In genomic region chr19:46096396-46096795, GRCm38 (mm10) we compare ENCODE assay signal across 25 mouse cellular contexts. TPM values are rescaled to one million over a fixed set of nuclear protein-coding genes. Genes with fewer than 3 reads are reported as not detected.
DNase-seq lines count a peak whose midpoint lies in the region; ATAC-seq and TF ChIP-seq lines count a peak whose summit lies in the region.
"Had no signal": no experiment of that assay in that cellular context is flagged by ENCODE, and none has a peak within 500 bp of the region (broad histone marks: within the 10 kb centered on the region; RNA-seq: fewer than 3 reads in every experiment).

No protein-coding gene starts in this region.

- no peaks in the 10 kb centered on the region for H3K79me2 ChIP-seq in heart, adult 2 months (replicated peaks; ENCODE audit: control insufficient read depth, insufficient read depth, low read length)
- no peaks in the 10 kb centered on the region for H3K79me2 ChIP-seq in liver, adult 2 months (ENCODE audit: control insufficient read depth, insufficient read depth, low read length)

- TF ChIP-seq POLR2A in heart, adult 2 months (IDR thresholded peaks at IDR 0.05; ENCODE audit: insufficient read depth, low read depth, low read length), result no peak
- no peak for TF ChIP-seq POLR2A in liver, adult 2 months (IDR thresholded peaks at IDR 0.05; ENCODE audit: extremely low read depth, insufficient read depth, low read length)

- TF ChIP-seq EP300 in heart, adult 2 months (IDR thresholded peaks at IDR 0.05; ENCODE audit: insufficient read depth, low read depth, low read length), result no peak

- WGBS in heart, embryonic 11.5 days (ENCODE audit: insufficient replicate concordance), result 78% methylated on average over 5 of the region's 5 CpGs
- 81% methylated on average over 5 of the region's 5 CpGs for WGBS in heart, embryonic 10.5 days
- 83% methylated on average over 5 of the region's 5 CpGs for WGBS in heart, adult 2 months
- 91% methylated on average over 5 of the region's 5 CpGs for WGBS in liver, adult 2 months
- 85% methylated on average over 5 of the region's 5 CpGs for WGBS in liver, embryonic 11.5 days

- no peak overlapping the region for H3K9ac ChIP-seq in heart, embryonic 11.5 days (ENCODE audit: low read depth, low read length)
- H3K9ac ChIP-seq in heart, adult 2 months (ENCODE audit: low read depth, low read length), result no peak overlapping the region
- no peak overlapping the region for H3K9ac ChIP-seq in liver, adult 2 months (ENCODE audit: low read depth, low read length)
- no peak overlapping the region for H3K9ac ChIP-seq in liver, embryonic 11.5 days (ENCODE audit: low read depth, low read length)

- H3K27ac ChIP-seq in heart, embryonic 11.5 days (ENCODE audit: low read depth, low read length), result no peak overlapping the region
- H3K27ac ChIP-seq in heart, embryonic 10.5 days, result no peak overlapping the region
- H3K27ac ChIP-seq in heart, adult 2 months, result no peak overlapping the region
- peak overlapping the region; percentile 1; the same call in 1 of the 2 replicates for H3K27ac ChIP-seq in liver, adult 2 months (replicated peaks; ENCODE audit: insufficient read depth, low read depth, low read length)
- no peak overlapping the region for H3K27ac ChIP-seq in liver, embryonic 11.5 days (ENCODE audit: low read depth, low read length)
- H3K27ac ChIP-seq in brown adipose tissue, adult 24 weeks (replicated peaks; ENCODE audit: low read depth, low read length), result 0 out of 2 replicates have a peak overlapping the region, but pooled peaks have one; percentile 0

- 0 out of 2 replicates have a peak, but pooled peaks cover 2% of the 10 kb centered on the region for H3K9me3 ChIP-seq in heart, embryonic 11.5 days (replicated peaks; ENCODE audit: control insufficient read depth, low read length)
- H3K9me3 ChIP-seq in heart, embryonic 10.5 days, result no peaks in the 10 kb centered on the region
- peaks cover 2% of the 10 kb centered on the region; the same call in 1 of the 2 replicates for H3K9me3 ChIP-seq in liver, embryonic 11.5 days (ENCODE audit: control insufficient read depth, low read length)
- H3K9me3 ChIP-seq: G1E had no signal

- H3K4me3 ChIP-seq in heart, embryonic 11.5 days (ENCODE audit: low read depth, low read length), result no peak overlapping the region
- H3K4me3 ChIP-seq in heart, embryonic 10.5 days, result no peak overlapping the region
- no peak overlapping the region for H3K4me3 ChIP-seq in heart, adult 2 months
- H3K4me3 ChIP-seq in liver, adult 2 months (ENCODE audit: insufficient read depth, low read depth, low read length), result no peak overlapping the region
- H3K4me3 ChIP-seq in liver, embryonic 11.5 days (ENCODE audit: low read depth, low read length), result no peak overlapping the region
- H3K4me3 ChIP-seq in brown adipose tissue, adult 24 weeks (ENCODE audit: insufficient read depth, low read depth, low read length), result no peak overlapping the region

- peak; percentile 65 for DNase-seq in heart, adult 11 months
- DNase-seq in heart, embryonic 10.5 days (ENCODE audit: low spot score), result peak; percentile 52
- DNase-seq in heart, adult 2 months, result no peak
- no peak for DNase-seq in liver, adult 2 months (ENCODE audit: extremely low read depth, low read depth, low spot score)
- no peak for DNase-seq in liver, embryonic 11.5 days (ENCODE audit: low spot score)
- DNase-seq in right cerebral cortex, adult 18-20 months, result no peak
- DNase-seq: adrenal gland, adult 2 months; adrenal gland, adult 8-10 months; adrenal gland, postnatal 10 days; adrenal gland, postnatal 14 days; adrenal gland, postnatal 25 days; adrenal gland, postnatal 36 days; B cell, adult 2 months; cerebellum, adult 11 months; cerebellum, adult 11-12 months; cerebellum, adult 18-20 months had no signal

- TF ChIP-seq CTCF in heart, adult 2 months (IDR thresholded peaks at IDR 0.05), result no peak
- TF ChIP-seq CTCF in liver, adult 2 months (IDR thresholded peaks at IDR 0.05; ENCODE audit: low read depth, low read length), result no peak

- H3K4me2 ChIP-seq in heart, embryonic 11.5 days, result no peak overlapping the region
- H3K4me2 ChIP-seq in liver, embryonic 11.5 days, result no peak overlapping the region

- intact Hi-C loops in heart, adult 2 months (cut with DNase I), result no loop called here

- no peak for ATAC-seq in heart, embryonic 11.5 days (replicated peaks; ENCODE audit: insufficient number of reproducible peaks, low FRiP score, low TSS enrichment)
- no peak for ATAC-seq in liver, embryonic 11.5 days (replicated peaks; ENCODE audit: low FRiP score)
- ATAC-seq: activated CD4-positive, CD25-positive, alpha-beta regulatory T cell, adult 4 months; CD4-positive, CD25-positive, alpha-beta regulatory T cell, adult 4 months; Patski had no signal

- H3K27me3 ChIP-seq in heart, embryonic 11.5 days (ENCODE audit: control insufficient read depth, insufficient read depth, low read length), result no peaks in the 10 kb centered on the region
- no peaks in the 10 kb centered on the region for H3K27me3 ChIP-seq in heart, embryonic 10.5 days (ENCODE audit: insufficient read depth, poor library complexity, severe bottlenecking)
- no peaks in the 10 kb centered on the region for H3K27me3 ChIP-seq in heart, adult 2 months (ENCODE audit: control insufficient read depth, insufficient read depth, low read length)
- no peaks in the 10 kb centered on the region for H3K27me3 ChIP-seq in liver, adult 2 months (ENCODE audit: control insufficient read depth, insufficient read depth, low read length)
- no peaks in the 10 kb centered on the region for H3K27me3 ChIP-seq in liver, embryonic 11.5 days (replicated peaks; ENCODE audit: control insufficient read depth, insufficient read depth, low read length)

- H3K36me3 ChIP-seq in heart, embryonic 11.5 days (ENCODE audit: control insufficient read depth, insufficient read depth, low read length), result no peaks in the 10 kb centered on the region
- H3K36me3 ChIP-seq in heart, embryonic 10.5 days, result no peaks in the 10 kb centered on the region
- no peaks in the 10 kb centered on the region for H3K36me3 ChIP-seq in heart, adult 2 months (ENCODE audit: control insufficient read depth, insufficient read depth, low read length)
- no peaks in the 10 kb centered on the region for H3K36me3 ChIP-seq in liver, adult 2 months (ENCODE audit: control insufficient read depth, insufficient read depth, low read length)
- H3K36me3 ChIP-seq in liver, embryonic 11.5 days (ENCODE audit: control insufficient read depth, insufficient read depth, low read length), result no peaks in the 10 kb centered on the region
- H3K36me3 ChIP-seq: G1E had no signal

- no peaks in the 10 kb centered on the region for H3K4me1 ChIP-seq in heart, embryonic 11.5 days (ENCODE audit: control insufficient read depth, insufficient read depth, low read length)
- H3K4me1 ChIP-seq in heart, embryonic 10.5 days, result no peaks in the 10 kb centered on the region
- H3K4me1 ChIP-seq in heart, adult 2 months (ENCODE audit: control insufficient read depth, insufficient read depth, low read length), result no peaks in the 10 kb centered on the region
- peaks cover 19% of the 10 kb centered on the region for H3K4me1 ChIP-seq in liver, adult 2 months (ENCODE audit: control insufficient read depth, insufficient read depth, low read length)
- no peaks in the 10 kb centered on the region for H3K4me1 ChIP-seq in liver, embryonic 11.5 days (replicated peaks; ENCODE audit: control insufficient read depth, insufficient read depth, low read length)
- no peaks in the 10 kb centered on the region for H3K4me1 ChIP-seq in brown adipose tissue, adult 24 weeks (ENCODE audit: control insufficient read depth, insufficient read depth, insufficient read length, low read length)

RNA-seq across cellular contexts. Expression of gene Nolc1, which starts 20.7 kb away (rescaled TPM):
- polyA plus RNA-seq in heart, embryonic 11.5 days (2014; fragmentation: Nextera tagmentation; extraction: Ambion mirVana), result 64.1 and 65.4 TPM in 2 replicates
- polyA plus RNA-seq in heart, embryonic 10.5 days (2016; fragmentation: Nextera tagmentation; extraction: Ambion mirVana), result 80.2 and 117 TPM in 2 replicates
- total RNA-seq in heart, adult 2 months (2021), result 10 to 100 TPM; 19.1 to 21.1 TPM
- polyA plus RNA-seq in heart, adult 2 months (2012; rRNA removed), result 6.5 and 7.8 TPM in 2 replicates
- total RNA-seq in liver, adult 2 months (2014; rRNA removed), result 3.4 and 3.8 TPM in 2 replicates
- 5.6 and 7.3 TPM in 2 replicates for polyA plus RNA-seq in liver, adult 2 months (2012; rRNA removed)
- polyA plus RNA-seq in liver, embryonic 11.5 days (2014; fragmentation: Nextera tagmentation; extraction: Ambion mirVana), result 211 TPM in 2 replicates
- polyA plus RNA-seq in brown adipose tissue, adult 24 weeks (2012; ENCODE audit: insufficient read depth, insufficient read length, missing spikeins), result 21.2 and 26.8 TPM in 2 replicates

RNA-seq across cellular contexts. Expression of gene Elovl3, which starts 35.3 kb away (rescaled TPM):
- not detected in 2 replicates for polyA plus RNA-seq in heart, embryonic 11.5 days (2014; fragmentation: Nextera tagmentation; extraction: Ambion mirVana)
- polyA plus RNA-seq in heart, embryonic 10.5 days (2016; fragmentation: Nextera tagmentation; extraction: Ambion mirVana), result 0.10 TPM in 1 of 2 replicates, not detected in the other
- under 1 TPM; 0.27 to 0.55 TPM for total RNA-seq in heart, adult 2 months (2021)
- polyA plus RNA-seq in heart, adult 2 months (2012; rRNA removed), result 0.31 and 1.6 TPM in 2 replicates
- 0.67 and 9.8 TPM in 2 replicates for total RNA-seq in liver, adult 2 months (2014; rRNA removed)
- 2.6 and 3.7 TPM in 2 replicates for polyA plus RNA-seq in liver, adult 2 months (2012; rRNA removed)
- not detected in 2 replicates for polyA plus RNA-seq in liver, embryonic 11.5 days (2014; fragmentation: Nextera tagmentation; extraction: Ambion mirVana)
- 35.1 and 159 TPM in 2 replicates for polyA plus RNA-seq in brown adipose tissue, adult 24 weeks (2012; ENCODE audit: insufficient read depth, insufficient read length, missing spikeins)
- total RNA-seq: CH12.LX, G1E had no signal
- polyA plus RNA-seq: activated CD4-positive, CD25-positive, alpha-beta regulatory T cell, adult 4 months; brain, embryonic 14.5 days; CD4-positive, CD25-positive, alpha-beta regulatory T cell, adult 4 months; G1E; Patski had no signal

RNA-seq across cellular contexts. Expression of gene Ldb1, which starts 51.4 kb away (rescaled TPM):
- 53.6 and 59.7 TPM in 2 replicates for polyA plus RNA-seq in heart, embryonic 11.5 days (2014; fragmentation: Nextera tagmentation; extraction: Ambion mirVana)
- 62.2 and 79.7 TPM in 2 replicates for polyA plus RNA-seq in heart, embryonic 10.5 days (2016; fragmentation: Nextera tagmentation; extraction: Ambion mirVana)
- total RNA-seq in heart, adult 2 months (2021), result 10 to 100 TPM; 39.2 to 46.3 TPM
- 94.1 and 96.3 TPM in 2 replicates for polyA plus RNA-seq in heart, adult 2 months (2012; rRNA removed)
- 14.9 and 18.1 TPM in 2 replicates for total RNA-seq in liver, adult 2 months (2014; rRNA removed)
- 27.9 and 42.1 TPM in 2 replicates for polyA plus RNA-seq in liver, adult 2 months (2012; rRNA removed)
- polyA plus RNA-seq in liver, embryonic 11.5 days (2014; fragmentation: Nextera tagmentation; extraction: Ambion mirVana), result 67.5 and 78.9 TPM in 2 replicates
- 23.9 and 26.5 TPM in 2 replicates for polyA plus RNA-seq in brown adipose tissue, adult 24 weeks (2012; ENCODE audit: insufficient read depth, insufficient read length, missing spikeins)

RNA-seq across cellular contexts. Expression of gene Pprc1, which starts 51.7 kb away (rescaled TPM):
- 36.8 and 46.7 TPM in 2 replicates for polyA plus RNA-seq in heart, embryonic 11.5 days (2014; fragmentation: Nextera tagmentation; extraction: Ambion mirVana)
- 38.9 and 50.2 TPM in 2 replicates for polyA plus RNA-seq in heart, embryonic 10.5 days (2016; fragmentation: Nextera tagmentation; extraction: Ambion mirVana)
- total RNA-seq in heart, adult 2 months (2021), result 10 to 100 TPM; 15.0 to 18.3 TPM
- 11.7 and 15.4 TPM in 2 replicates for polyA plus RNA-seq in heart, adult 2 months (2012; rRNA removed)
- 1.1 and 2.1 TPM in 2 replicates for total RNA-seq in liver, adult 2 months (2014; rRNA removed)
- polyA plus RNA-seq in liver, adult 2 months (2012; rRNA removed), result 5.0 and 11.7 TPM in 2 replicates
- 73.2 and 77.2 TPM in 2 replicates for polyA plus RNA-seq in liver, embryonic 11.5 days (2014; fragmentation: Nextera tagmentation; extraction: Ambion mirVana)
- polyA plus RNA-seq in brown adipose tissue, adult 24 weeks (2012; ENCODE audit: insufficient read depth, insufficient read length, missing spikeins), result 3.9 and 6.6 TPM in 2 replicates

RNA-seq across cellular contexts. Expression of gene Pitx3, which starts 51.7 kb away (rescaled TPM):
- polyA plus RNA-seq in heart, embryonic 11.5 days (2014; fragmentation: Nextera tagmentation; extraction: Ambion mirVana), result 0.26 TPM in 1 of 2 replicates, not detected in the other
- polyA plus RNA-seq in heart, embryonic 10.5 days (2016; fragmentation: Nextera tagmentation; extraction: Ambion mirVana), result 0.87 and 0.89 TPM in 2 replicates
- 1 to 10 TPM; 1.2 to 1.8 TPM for total RNA-seq in heart, adult 2 months (2021)
- 0.39 and 0.82 TPM in 2 replicates for polyA plus RNA-seq in heart, adult 2 months (2012; rRNA removed)
- not detected in 2 replicates for total RNA-seq in liver, adult 2 months (2014; rRNA removed)
- not detected in 2 replicates for polyA plus RNA-seq in liver, adult 2 months (2012; rRNA removed)
- polyA plus RNA-seq in liver, embryonic 11.5 days (2014; fragmentation: Nextera tagmentation; extraction: Ambion mirVana), result 0.47 and 0.55 TPM in 2 replicates
- polyA plus RNA-seq in brown adipose tissue, adult 24 weeks (2012; ENCODE audit: insufficient read depth, insufficient read length, missing spikeins), result not detected in 2 replicates
- total RNA-seq: adrenal gland, adult 18-20 months; adrenal gland, adult 2 months; adrenal gland, postnatal 14 days; adrenal gland, postnatal 25 days; CH12.LX; G1E had no signal
- polyA plus RNA-seq: activated CD4-positive, CD25-positive, alpha-beta regulatory T cell, adult 4 months; adrenal gland, adult 2 months; CD4-positive, CD25-positive, alpha-beta regulatory T cell, adult 4 months; G1E; Patski had no signal

Comparison
In these comparisons a context has a peak if more than half of its experiments do, and no peak if none do; other contexts are left out.
1. DNase-seq: peak in heart, adult 11 months (single experiment) and heart, embryonic 10.5 days (single experiment); none in heart, adult 2 months (0 of 2), liver, adult 2 months (single experiment), liver, embryonic 11.5 days (single experiment) and right cerebral cortex, adult 18-20 months (single experiment).
2. H3K27ac ChIP-seq: peak in liver, adult 2 months (single experiment) and brown adipose tissue, adult 24 weeks (single experiment); none in heart, embryonic 11.5 days (single experiment), heart, embryonic 10.5 days (single experiment), heart, adult 2 months (single experiment) and liver, embryonic 11.5 days (single experiment).